Mouse (Mus musculus) left cerebral cortex, postnatal 14 days (tissue): ENCODE measurements around the gene Tmem9b. TPM values are rescaled to one million over a fixed set of nuclear protein-coding genes. Genes with fewer than 3 reads are reported as not detected.

Experiments used
- DNase-seq, 2 experiments: peaks; one replicate each; pipeline ENCODE4 v3.0.0; 2021 to 2022; ENCODE audit warnings: low spot score in 2 of 2, mixed read lengths in 1 of 2
- intact Hi-C: fragments of 180-260 bp; cut with DNase I; formaldehyde crosslinking; loops from one replicate; pipeline ENCODE4 v1.15.1; 2025
- total RNA-seq, 2 experiments: library from RNA; stranded (reverse); gene quantifications; 2 replicates each; pipeline ENCODE4 v1.2.3; 2021

Gene Tmem9b
- total RNA-seq, 2 experiments from 2014 or later = 81.0 to 81.5 TPM

- intact Hi-C loops = no loop called here
- DNase-seq = no peak
Observed at GRCm38 (mm10) chr7:109695339-109695726, 57.3 kb downstream of the Tmem9b start.

- intact Hi-C loops = no loop called here
- DNase-seq = no peak
Observed at GRCm38 (mm10) chr7:109694576-109695338, 57.9 kb downstream of the Tmem9b start.

GRCm38 (mm10) chr7:109690961-109691360, 61.7 kb downstream of the Tmem9b start:
- DNase-seq = no peak
- intact Hi-C loops = no loop called here

- no peak for DNase-seq
- intact Hi-C loops = no loop called here
Observed at GRCm38 (mm10) chr7:109690101-109690500, 62.6 kb downstream of the Tmem9b start.

GRCm38 (mm10) chr7:109686585-109687128, 66.0 kb downstream of the Tmem9b start:
- no peak for DNase-seq
- intact Hi-C loops = no loop called here

Other genes starting within 250 kb of the Tmem9b start
- 10 to 100 TPM in 1 of 2 experiments, 1 to 10 TPM in 1; 8.7 to 11.0 TPM for gene Trim66, start 244.7 kb downstream of the Tmem9b start, total RNA-seq
- 100 to 1,000 TPM; 101 to 121 TPM for gene Rpl27a, start 233.7 kb downstream of the Tmem9b start, total RNA-seq
- 10 to 100 TPM; 14.1 to 16.8 TPM for gene St5, start 49.3 kb downstream of the Tmem9b start, total RNA-seq
- gene Akip1, start 49.2 kb downstream of the Tmem9b start, total RNA-seq = 1 to 10 TPM; 3.9 to 4.5 TPM
- gene BC051019, start 29.0 kb downstream of the Tmem9b start, total RNA-seq = not detected
- gene Ascl3, start 21.1 kb downstream of the Tmem9b start, total RNA-seq = not detected
- 10 to 100 TPM; 87.2 to 87.8 TPM for gene Nrip3, start 29.1 kb upstream of the Tmem9b start, total RNA-seq
- gene Scube2, start 112.8 kb upstream of the Tmem9b start, total RNA-seq = under 1 TPM; 0.82 to 0.88 TPM
- 100 to 1,000 TPM; 182 to 186 TPM for gene Dennd5a, start 207.6 kb upstream of the Tmem9b start, total RNA-seq
- gene Tmem41b, start 234.1 kb upstream of the Tmem9b start, total RNA-seq = 10 to 100 TPM; 54.7 to 55.1 TPM